Mouse (Mus musculus) left cerebral cortex, adult 9 months (tissue): ENCODE results near the gene Olfr709-ps1.
"Not testable (repeated sequence)": the region's sequence is repeated elsewhere in the genome, so short reads cannot be mapped to it uniquely, and the experiment has no call there.

Experiments used
- DNase-seq, 2 experiments: peaks; one replicate each; pipeline ENCODE4 v3.0.0; 2022; ENCODE audit warnings: low spot score in 2 of 2

Gene Olfr709-ps1

GRCm38 (mm10) chr7:106932119-106932518 is at the start of gene Olfr709-ps1:
Gene Olfr709-ps1, minus strand, starts transcription at chr7:106932219.
- DNase-seq = no peak

GRCm38 (mm10) chr7:106975353-106975752 is 43.3 kb upstream of the Olfr709-ps1 start, which contains the start of gene Olfr711:
Gene Olfr711, minus strand, starts transcription at chr7:106975453.
- no peak for DNase-seq

DNA sequence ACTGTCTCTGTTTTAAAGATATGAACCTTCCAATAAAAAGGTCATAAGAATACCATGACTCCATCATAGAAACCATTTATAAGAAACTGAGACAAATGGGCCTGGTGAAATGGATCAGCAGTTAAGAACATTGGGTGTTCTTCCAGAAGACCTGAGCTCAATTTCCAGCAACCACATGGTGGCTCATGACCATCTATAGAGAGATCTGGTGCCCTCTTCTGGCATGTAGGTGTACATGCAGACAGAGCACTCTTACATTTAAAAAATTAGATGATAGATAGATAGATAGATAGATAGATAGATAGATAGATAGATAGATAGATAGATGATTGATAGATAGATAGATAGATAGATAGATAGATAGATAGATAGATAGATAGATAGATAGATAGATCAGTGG is 35.5 kb upstream of the Olfr709-ps1 start:
- not testable (repeated sequence) for DNase-seq

GRCm38 (mm10) chr7:106963837-106964236 is 31.8 kb upstream of the Olfr709-ps1 start, which contains the start of gene Olfr6:
Gene Olfr6, minus strand, starts transcription at chr7:106963937.
- no peak for DNase-seq

DNA sequence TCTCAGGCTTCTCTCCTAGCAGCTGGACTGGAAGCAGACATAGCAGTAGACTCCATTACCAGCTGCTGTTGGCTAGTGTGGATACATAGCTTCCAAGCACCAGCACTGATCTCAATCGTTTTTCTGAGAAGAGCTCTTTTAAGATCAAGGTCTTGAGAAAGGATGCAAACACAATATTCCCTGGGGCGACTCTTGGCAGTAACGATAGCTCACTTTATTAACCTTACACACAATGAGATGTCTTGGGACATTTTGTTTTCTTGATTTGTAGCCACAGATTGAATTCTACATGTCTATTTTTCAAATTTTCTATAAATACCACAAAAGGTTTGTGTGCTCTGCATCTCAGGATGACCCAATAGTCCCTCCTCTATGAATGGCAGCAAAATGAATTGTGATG is 16.2 kb upstream of the Olfr709-ps1 start, which contains the start of gene Olfr710:
TSS of gene Olfr710 (minus strand) at position 101 of the 400 bp plus-strand sequence.
- no peak for DNase-seq

DNA sequence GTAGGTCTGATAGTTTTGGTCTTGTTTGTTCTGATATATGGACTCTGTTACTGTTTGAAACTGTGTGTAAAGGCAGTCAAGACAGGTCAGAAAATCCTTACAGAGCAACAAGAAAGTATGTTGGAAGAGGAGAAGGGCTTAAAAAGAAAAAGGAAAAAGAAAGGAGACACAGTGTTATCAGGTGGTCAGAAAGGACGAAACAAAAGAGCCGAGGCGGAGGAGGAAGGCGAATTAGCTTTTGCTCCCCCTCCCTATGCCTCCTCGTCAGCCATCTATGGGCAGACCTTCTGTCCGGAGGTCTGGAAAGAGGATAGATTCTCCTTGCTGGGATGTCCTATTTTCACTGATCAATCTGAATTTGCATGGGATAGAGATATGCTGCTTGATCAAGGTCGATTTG is 11.1 kb downstream of the Olfr709-ps1 start:
- DNase-seq = not testable (repeated sequence)

DNA sequence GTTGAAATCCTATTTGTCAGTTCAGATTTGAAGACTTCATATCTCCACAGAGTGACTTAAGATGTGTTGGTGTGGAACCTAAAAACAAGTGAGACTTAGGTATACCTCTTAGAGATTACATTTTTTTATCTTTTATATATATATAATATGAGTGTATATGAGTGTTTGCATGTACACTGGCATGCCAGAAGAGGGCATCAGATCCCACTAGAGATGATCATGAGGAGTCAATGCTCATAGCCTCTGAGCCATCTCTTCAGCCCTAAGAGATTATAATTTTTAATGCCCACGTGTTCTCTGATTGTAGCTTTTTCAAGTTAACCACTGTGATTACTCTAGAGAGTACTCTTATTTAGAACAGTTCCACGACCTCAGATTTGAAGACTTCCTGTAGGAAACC is 24.3 kb downstream of the Olfr709-ps1 start, which contains the start of gene Olfr1532-ps1:
TSS of gene Olfr1532-ps1 (plus strand) at position 326 of the 400 bp plus-strand sequence.
- no peak for DNase-seq

DNA sequence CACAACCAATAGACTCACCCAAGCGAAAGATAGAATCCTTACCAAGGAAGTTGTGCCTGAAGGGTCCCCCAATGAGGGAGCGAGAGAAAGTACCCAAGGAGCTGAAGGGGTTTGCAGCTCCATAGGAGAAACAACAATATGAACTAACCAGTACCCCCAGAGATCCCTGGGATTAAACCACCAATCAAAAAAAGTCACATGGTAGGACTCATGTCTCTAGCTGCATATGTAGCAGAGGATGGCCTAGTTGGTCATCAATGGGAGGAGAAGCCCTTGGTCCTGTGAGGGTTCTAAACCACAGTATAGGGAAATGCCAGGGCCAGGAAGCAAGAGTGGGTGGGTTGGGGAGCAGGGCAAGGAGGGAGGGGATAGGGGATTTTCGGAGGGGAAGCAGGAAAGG is 30.9 kb downstream of the Olfr709-ps1 start, which contains the start of gene Olfr707:
TSS of gene Olfr707 (minus strand) at position 101 of the 400 bp plus-strand sequence.
- DNase-seq = not testable (repeated sequence)

- DNase-seq = no peak
These were observed 44.0 kb downstream of the Olfr709-ps1 start, which contains the start of gene Olfr706 for GRCm38 (mm10) chr7:106888062-106888461. Gene Olfr706, minus strand, starts transcription at chr7:106888162.

DNA sequence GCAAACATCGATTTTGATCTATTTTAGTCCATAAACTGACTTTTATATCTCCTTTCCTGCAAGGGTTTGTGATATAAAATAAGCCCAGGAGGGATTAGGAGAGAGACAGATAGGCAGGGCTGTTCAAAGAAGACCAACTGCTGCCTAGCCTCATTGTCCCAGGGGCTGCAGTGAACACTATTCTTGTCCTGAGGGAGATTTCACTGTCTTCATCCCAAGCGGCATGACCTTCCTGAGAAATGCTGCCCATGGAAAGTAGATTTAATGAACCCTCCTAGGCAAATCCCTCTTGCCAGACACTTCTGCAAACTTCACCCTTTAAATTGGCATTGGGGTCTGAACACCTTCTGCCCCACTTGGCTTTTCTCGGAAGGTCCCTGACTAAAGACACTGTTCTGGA is 55.2 kb downstream of the Olfr709-ps1 start, which contains the start of gene Olfr705:
TSS of gene Olfr705 (minus strand) at position 101 of the 400 bp plus-strand sequence.
- DNase-seq = no peak
